Mouse (Mus musculus): ENCODE results near the gene Gm7233.
"Not testable (repeated sequence)": the region's sequence is repeated elsewhere in the genome, so short reads cannot be mapped to it uniquely, and the experiment has no call there.

DNA sequence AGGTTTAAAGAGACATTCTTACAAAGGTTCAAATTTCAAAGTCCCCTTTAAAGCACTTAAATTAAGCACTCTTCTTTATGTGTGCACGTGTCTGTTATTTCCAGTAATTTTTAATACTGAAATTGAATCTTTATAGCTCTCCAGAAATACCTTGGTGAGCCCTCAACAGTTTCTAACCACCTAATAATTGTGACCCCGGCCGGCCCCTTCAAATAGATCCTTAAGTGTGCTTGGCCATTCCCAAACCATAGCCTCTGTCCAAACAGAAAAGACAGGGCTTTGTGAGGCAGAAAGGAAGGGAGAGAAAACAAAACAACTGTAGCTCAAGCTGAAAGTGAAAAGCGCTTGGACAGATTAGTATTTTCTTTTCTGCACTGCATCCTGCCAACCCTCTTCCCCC lies 12.5 kb upstream of the Gm7233 start:
- not testable (repeated sequence) for TF ChIP-seq POLR2A (IDR thresholded peaks at IDR 0.05; ENCODE audit: control insufficient read depth, low read depth, low read length); CTCF (IDR thresholded peaks at IDR 0.05; ENCODE audit: control insufficient read depth, insufficient read depth, insufficient replicate concordance, low read depth, low read length)

Measured in testis, adult 2 months (tissue).